Mouse (Mus musculus) cerebellum, adult 2 months (tissue): ENCODE results near the gene Tmem183a. TPM values are rescaled to one million over a fixed set of nuclear protein-coding genes. Genes with fewer than 3 reads are reported as not detected.

Experiments
- DNase-seq, 2 experiments: peaks; one replicate each; pipeline ENCODE4 v3.0.0; 2021
- H3K27ac ChIP-seq: fragments of 200-500 bp; 2 replicates; pipeline ENCODE4 v1.5.1; 2012; ENCODE audit warnings: low read length, control low read depth, inconsistent platforms; ENCODE audit not compliant: insufficient read depth
- H3K27me3 ChIP-seq: fragments of 200-500 bp; 2 replicates; pipeline ENCODE4 v1.6.1; 2012; ENCODE audit warnings: inconsistent platforms, mild to moderate bottlenecking, low read length, moderate library complexity; ENCODE audit not compliant: control insufficient read depth, insufficient read depth
- H3K4me1 ChIP-seq: fragments of 200-500 bp; 2 replicates; pipeline ENCODE4 v1.6.1; 2011; ENCODE audit warnings: low read length; ENCODE audit not compliant: control insufficient read depth, insufficient read depth
- H3K4me3 ChIP-seq: fragments of 200-500 bp; replicated peaks from 2 replicates; pipeline ENCODE3; 2011; ENCODE audit warnings: mild to moderate bottlenecking, low read depth, low read length, control low read depth; ENCODE audit not compliant: insufficient read depth
- CTCF ChIP-seq: fragments of 200-500 bp; IDR thresholded peaks from 2 replicates; pipeline ENCODE4 v1.5.1; 2011; ENCODE audit warnings: low read depth, mild to moderate bottlenecking, control low read depth, low read length, moderate library complexity, borderline replicate concordance; ENCODE audit not compliant: insufficient read depth
- POLR2A ChIP-seq: fragments of 200-500 bp; IDR thresholded peaks from 2 replicates; pipeline ENCODE4 v1.6.1; 2011; ENCODE audit warnings: low read length, control low read depth, borderline replicate concordance; ENCODE audit not compliant: insufficient read depth
- WGBS: fragments of 180-500 bp; shearing (Covaris S2); methylation state at CpG from one replicate; pipeline ENCODE4 v1.1.7; 2018; 5-methylcytosine and 5-hydroxymethylcytosine counted together
- polyA plus RNA-seq: library from polyadenylated mRNA; depleted of rRNA; stranded (reverse); fragments of >200 nt; gene quantifications from 2 replicates; pipeline ENCODE4 v1.2.3, GENCODE M21; 2012

Gene Tmem183a
- polyA plus RNA-seq, 1 experiment, result 66.2 TPM

DNA sequence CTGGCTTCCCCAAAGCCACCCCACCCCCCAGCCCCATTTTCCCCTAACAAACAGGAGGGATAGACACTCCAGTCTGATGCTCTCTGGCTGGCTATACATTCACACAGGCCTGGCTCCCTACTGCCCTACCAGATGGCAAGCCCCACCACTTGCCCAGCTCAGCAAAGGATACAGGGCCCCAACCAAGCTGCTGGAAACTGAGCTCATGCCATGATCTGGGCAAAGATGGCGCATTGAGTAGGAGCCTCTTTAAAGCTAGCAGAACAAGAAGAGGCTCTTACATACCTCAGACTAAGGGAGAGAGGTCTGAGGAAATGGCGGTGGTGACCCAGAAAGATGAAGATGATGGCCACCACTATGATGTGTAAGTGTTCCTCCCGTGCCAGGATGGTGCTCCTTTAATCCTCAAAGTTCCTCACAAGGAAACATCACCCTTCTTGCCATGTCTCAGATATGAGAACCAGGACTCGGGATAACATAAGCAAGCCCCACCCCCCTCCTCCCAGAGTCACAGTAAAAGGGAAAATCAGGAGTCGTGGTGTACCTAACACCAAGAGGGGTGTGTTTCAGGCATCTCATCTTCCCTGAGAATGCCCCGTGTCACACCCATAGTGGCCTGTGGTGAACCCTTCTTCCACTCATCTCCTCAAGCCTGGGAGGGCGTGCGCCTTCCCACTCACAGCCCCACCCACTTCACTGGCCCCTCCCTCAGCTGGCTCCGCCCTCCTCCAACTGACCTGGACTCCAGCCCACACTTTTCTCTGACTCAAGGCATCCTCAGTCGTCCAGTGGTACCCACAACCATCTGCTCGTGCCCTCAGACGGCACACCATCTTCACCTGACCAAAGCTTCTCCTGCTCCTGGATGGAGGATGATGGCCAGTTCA lies 25.6 kb downstream of the Tmem183a start:
- peak; percentile 84 to 92 for DNase-seq
- peak overlapping the region; percentile 97 for H3K27ac ChIP-seq

GRCm38 (mm10) chr1:134335211-134335923 lies 26.4 kb downstream of the Tmem183a start:
- Histone ChIP-seq H3K4me3 (peak overlapping the region; percentile 6), H3K27ac (peak overlapping the region; percentile 97), H3K27me3 (no peaks in the 10 kb centered on the region), H3K4me1 (peaks cover 71% of the 10 kb centered on the region)
- WGBS, result 14% methylated on average over 13 of the region's 13 CpGs
- TF ChIP-seq CTCF (no peak), POLR2A (0 out of 2 replicates have a peak, but pooled peaks have one; percentile 7)
- DNase-seq, result peak; percentile 91 to 96

More for the DNA sequence above, 25.6 kb downstream of the Tmem183a start:
- peaks cover 69% of the 10 kb centered on the region for H3K4me1 ChIP-seq
- TF ChIP-seq CTCF (no peak), POLR2A (no peak)
- H3K4me3 ChIP-seq, result no peak overlapping the region
- 33% methylated on average over 12 of the region's 12 CpGs for WGBS
- no peaks in the 10 kb centered on the region for H3K27me3 ChIP-seq

- TF ChIP-seq CTCF (no peak), POLR2A (no peak)
- Histone ChIP-seq H3K27ac (peak overlapping the region; percentile 97), H3K4me3 (no peak overlapping the region), H3K27me3 (no peaks in the 10 kb centered on the region), H3K4me1 (peaks cover 77% of the 10 kb centered on the region)
- WGBS, result 25% methylated on average over 7 of the region's 7 CpGs
- peak in 1 of 2 experiments; percentile 42 for DNase-seq
Observed at GRCm38 (mm10) chr1:134334111-134334827, 27.5 kb downstream of the Tmem183a start.

GRCm38 (mm10) chr1:134333371-134334110 lies 28.2 kb downstream of the Tmem183a start:
- H3K27me3 ChIP-seq, result no peaks in the 10 kb centered on the region
- peak overlapping the region; percentile 97 for H3K27ac ChIP-seq
- 38% methylated on average over 10 of the region's 10 CpGs for WGBS

GRCm38 (mm10) chr1:134332770-134333271 lies 29.0 kb downstream of the Tmem183a start, which contains the start of gene Ppfia4:
Gene Ppfia4, minus strand, starts transcription at chr1:134332928.
- Histone ChIP-seq H3K27me3 (no peaks in the 10 kb centered on the region), H3K4me1 (peaks cover 80% of the 10 kb centered on the region), H3K27ac (peak within 1 kb of the TSS; percentile 97), H3K4me3 (peak within 1 kb of the TSS; percentile 9)
- DNase-seq, result peak; percentile 76 to 80
- 5% methylated on average over 13 of the region's 13 CpGs for WGBS
- TF ChIP-seq CTCF (no peak), POLR2A (no peak)

More at GRCm38 (mm10) chr1:134333371-134334110, 28.2 kb downstream of the Tmem183a start:
- H3K4me3 ChIP-seq, result no peak overlapping the region
- peaks cover 81% of the 10 kb centered on the region for H3K4me1 ChIP-seq
- DNase-seq, result peak; percentile 34 to 48
- TF ChIP-seq CTCF (no peak), POLR2A (no peak)

DNA sequence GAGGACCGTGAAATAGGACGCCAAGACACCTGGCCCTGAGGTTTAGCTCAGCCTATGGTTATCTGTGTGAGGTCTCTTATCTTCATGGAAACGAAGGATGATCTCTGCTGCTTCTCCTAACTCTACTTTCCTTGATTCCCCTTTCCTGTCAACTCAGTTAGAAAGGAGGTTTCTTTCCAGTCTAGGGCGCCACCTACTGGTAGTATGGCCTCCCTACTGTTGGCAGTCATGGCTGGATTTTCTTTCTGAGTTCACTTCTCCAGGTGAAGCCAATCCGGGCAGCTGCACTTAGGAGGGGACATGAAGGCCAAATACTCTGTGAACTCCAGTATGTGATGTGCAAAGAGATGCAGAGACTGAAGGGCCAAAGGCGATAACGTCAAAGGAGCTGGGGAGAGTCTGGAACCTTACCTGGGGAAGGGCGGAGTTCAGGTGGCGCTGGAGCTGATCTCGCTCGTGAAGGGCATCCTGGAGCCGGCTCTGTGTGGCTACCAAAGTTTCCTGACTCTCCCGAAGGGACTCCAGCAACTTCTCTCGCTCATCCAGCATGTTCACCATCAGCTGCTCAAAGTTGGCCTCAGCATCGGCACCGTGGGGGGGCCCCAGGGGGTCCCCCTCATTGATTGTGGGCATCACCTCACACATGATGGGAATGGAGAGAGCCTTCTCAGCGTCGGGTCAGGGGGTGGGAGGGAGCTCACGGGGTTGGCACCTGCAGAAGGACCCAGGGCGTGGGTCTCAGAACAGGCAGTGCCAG lies 29.7 kb downstream of the Tmem183a start:
- 16% methylated on average over 20 of the region's 20 CpGs for WGBS
- Histone ChIP-seq H3K27me3 (no peaks in the 10 kb centered on the region), H3K4me1 (peaks cover 76% of the 10 kb centered on the region), H3K4me3 (no peak overlapping the region), H3K27ac (peak overlapping the region; percentile 53)
- DNase-seq, result peak; percentile 83 to 90
- peak; percentile 83 for TF ChIP-seq CTCF
- no peak for TF ChIP-seq POLR2A
